In the genomic region with DNA sequence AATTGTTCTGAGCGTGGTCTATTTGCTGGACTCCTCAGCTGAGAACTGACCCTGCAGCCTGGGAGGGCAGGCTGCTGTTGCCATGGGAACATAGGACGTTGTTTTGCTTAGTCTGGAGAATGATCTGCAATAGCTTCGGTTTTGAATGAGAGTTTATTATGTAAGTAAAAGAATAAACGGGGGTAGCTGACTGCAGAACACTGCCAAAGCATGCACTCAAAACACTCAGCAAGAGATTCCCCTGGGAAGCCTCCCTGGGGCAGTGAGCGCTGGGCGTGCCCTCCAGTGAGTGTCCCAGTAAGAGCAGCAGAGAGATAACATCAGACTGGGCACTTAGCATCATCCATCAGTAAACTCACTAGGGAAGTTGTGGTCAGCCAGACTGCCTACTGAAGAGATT, we compare ENCODE assay signal across 7 mouse cellular contexts.
DNase-seq lines count a peak whose midpoint lies in the region; ATAC-seq and TF ChIP-seq lines count a peak whose summit lies in the region.

No protein-coding gene starts in this region.

- no peak for TF ChIP-seq CTCF in intestine, postnatal 0 days (IDR thresholded peaks at IDR 0.05; ENCODE audit: low read depth)

- peak overlapping the region; percentile 15; the same call in 1 of the 2 replicates for H3K4me2 ChIP-seq in forebrain, embryonic 11.5 days (ENCODE audit: low read depth, low read length, severe bottlenecking)
- peak overlapping the region; percentile 19 for H3K4me2 ChIP-seq in hindbrain, embryonic 16.5 days (ENCODE audit: low read length)
- H3K4me2 ChIP-seq in midbrain, embryonic 12.5 days (replicated peaks) = peak overlapping the region; percentile 32
- no peak overlapping the region for H3K4me2 ChIP-seq in intestine, postnatal 0 days (replicated peaks; ENCODE audit: low read depth)

- no peak for DNase-seq in forebrain, embryonic 11.5 days (ENCODE audit: low spot score)
- no peak for DNase-seq in thymus, postnatal 0 days (ENCODE audit: low spot score)

- H3K4me1 ChIP-seq in megakaryocyte, embryonic 14.5 days = peaks cover 16% of the 10 kb centered on the region
- peaks cover 10% of the 10 kb centered on the region for H3K4me1 ChIP-seq in forebrain, embryonic 11.5 days (replicated peaks; ENCODE audit: control insufficient read depth, insufficient read depth, low read length)
- H3K4me1 ChIP-seq in hindbrain, embryonic 16.5 days (ENCODE audit: control insufficient read depth, insufficient read depth, low read depth, low read length) = peaks cover 13% of the 10 kb centered on the region
- H3K4me1 ChIP-seq in midbrain, embryonic 12.5 days = peaks cover 39% of the 10 kb centered on the region
- H3K4me1 ChIP-seq in intestine, postnatal 0 days (replicated peaks; ENCODE audit: control insufficient read depth, insufficient read depth, low read length) = no peaks in the 10 kb centered on the region

- no peak overlapping the region for H3K9ac ChIP-seq in forebrain, embryonic 11.5 days (ENCODE audit: low read length)
- no peak overlapping the region for H3K9ac ChIP-seq in hindbrain, embryonic 16.5 days (ENCODE audit: low read depth, low read length)
- H3K9ac ChIP-seq in midbrain, embryonic 12.5 days (replicated peaks) = no peak overlapping the region
- no peak overlapping the region for H3K9ac ChIP-seq in intestine, postnatal 0 days (ENCODE audit: low read depth, low read length)

- WGBS in forebrain, embryonic 11.5 days = 9% methylated on average over 6 of the region's 6 CpGs
- 3% methylated on average over 6 of the region's 6 CpGs for WGBS in hindbrain, embryonic 16.5 days
- WGBS in midbrain, embryonic 12.5 days = 9% methylated on average over 6 of the region's 6 CpGs
- 8% methylated on average over 6 of the region's 6 CpGs for WGBS in intestine, postnatal 0 days

- H3K27ac ChIP-seq in forebrain, embryonic 11.5 days (ENCODE audit: low read depth, low read length) = 0 out of 2 replicates have a peak overlapping the region, but pooled peaks have one; percentile 12
- 0 out of 2 replicates have a peak overlapping the region, but pooled peaks have one; percentile 2 for H3K27ac ChIP-seq in hindbrain, embryonic 16.5 days (ENCODE audit: low read depth, low read length)
- H3K27ac ChIP-seq in midbrain, embryonic 12.5 days (replicated peaks) = peak overlapping the region; percentile 60
- no peak overlapping the region for H3K27ac ChIP-seq in intestine, postnatal 0 days (ENCODE audit: low read depth, low read length)

- no peak for ATAC-seq in megakaryocyte, adult 5-6 weeks (ENCODE audit: poor library complexity, severe bottlenecking)
- ATAC-seq in forebrain, embryonic 11.5 days (replicated peaks; ENCODE audit: low FRiP score) = peak; percentile 60; the same call in 1 of the 2 replicates
- ATAC-seq in hindbrain, embryonic 16.5 days = peak; percentile 59
- ATAC-seq in midbrain, embryonic 12.5 days (ENCODE audit: low FRiP score, low read depth) = peak; percentile 65
- no peak for ATAC-seq in intestine, postnatal 0 days

- peak overlapping the region; percentile 91 for H3K4me3 ChIP-seq in megakaryocyte, embryonic 14.5 days (replicated peaks)
- no peak overlapping the region for H3K4me3 ChIP-seq in forebrain, embryonic 11.5 days (ENCODE audit: low read depth, low read length)
- H3K4me3 ChIP-seq in hindbrain, embryonic 16.5 days (ENCODE audit: low read length) = no peak overlapping the region
- no peak overlapping the region for H3K4me3 ChIP-seq in midbrain, embryonic 12.5 days
- H3K4me3 ChIP-seq in intestine, postnatal 0 days (ENCODE audit: low read depth, low read length) = no peak overlapping the region

- no peaks in the 10 kb centered on the region for H3K27me3 ChIP-seq in megakaryocyte, embryonic 14.5 days (replicated peaks)
- H3K27me3 ChIP-seq in forebrain, embryonic 11.5 days (ENCODE audit: control insufficient read depth, insufficient read depth, low read length) = no peaks in the 10 kb centered on the region
- H3K27me3 ChIP-seq in hindbrain, embryonic 16.5 days (replicated peaks; ENCODE audit: control insufficient read depth, insufficient read depth, low read length) = no peaks in the 10 kb centered on the region
- H3K27me3 ChIP-seq in midbrain, embryonic 12.5 days = no peaks in the 10 kb centered on the region
- no peaks in the 10 kb centered on the region for H3K27me3 ChIP-seq in intestine, postnatal 0 days (replicated peaks; ENCODE audit: control insufficient read depth, insufficient read depth, low read length)

- H3K9me3 ChIP-seq in megakaryocyte, embryonic 14.5 days = peaks cover 3% of the 10 kb centered on the region; the same call in 1 of the 2 replicates
- no peaks in the 10 kb centered on the region for H3K9me3 ChIP-seq in forebrain, embryonic 11.5 days (ENCODE audit: control insufficient read depth, low read length)
- no peaks in the 10 kb centered on the region for H3K9me3 ChIP-seq in hindbrain, embryonic 16.5 days (ENCODE audit: control insufficient read depth, low read length)
- no peaks in the 10 kb centered on the region for H3K9me3 ChIP-seq in midbrain, embryonic 12.5 days
- no peaks in the 10 kb centered on the region for H3K9me3 ChIP-seq in intestine, postnatal 0 days (ENCODE audit: control insufficient read depth)

- no peaks in the 10 kb centered on the region for H3K36me3 ChIP-seq in megakaryocyte, embryonic 14.5 days (replicated peaks; ENCODE audit: low read length)
- H3K36me3 ChIP-seq in forebrain, embryonic 11.5 days (ENCODE audit: control insufficient read depth, insufficient read depth, low read length) = no peaks in the 10 kb centered on the region
- no peaks in the 10 kb centered on the region for H3K36me3 ChIP-seq in hindbrain, embryonic 16.5 days (ENCODE audit: control insufficient read depth, insufficient read depth, low read length)
- H3K36me3 ChIP-seq in midbrain, embryonic 12.5 days = no peaks in the 10 kb centered on the region
- no peaks in the 10 kb centered on the region for H3K36me3 ChIP-seq in intestine, postnatal 0 days (ENCODE audit: control insufficient read depth, insufficient read depth)

Comparison
In these comparisons a context has a peak if more than half of its experiments do, and no peak if none do; other contexts are left out.
1. ATAC-seq: peak in forebrain, embryonic 11.5 days (single experiment), hindbrain, embryonic 16.5 days (single experiment) and midbrain, embryonic 12.5 days (single experiment); none in megakaryocyte, adult 5-6 weeks (single experiment) and intestine, postnatal 0 days (single experiment).